Mouse (Mus musculus) spleen, adult 2 months (tissue): ENCODE measurements around the gene Nfe2l3.

Source experiments
- CTCF ChIP-seq: fragments of 200-500 bp; IDR thresholded peaks from 2 replicates; pipeline ENCODE4 v1.5.1; 2011; ENCODE audit warnings: mild to moderate bottlenecking, inconsistent platforms; ENCODE audit not compliant: insufficient read depth, insufficient read length, insufficient replicate concordance; ENCODE audit errors: extremely low read depth
- POLR2A ChIP-seq: fragments of 200-500 bp; IDR thresholded peaks from 2 replicates; pipeline ENCODE4 v1.6.1; 2011; ENCODE audit warnings: low read depth, low read length, inconsistent platforms

- TF ChIP-seq POLR2A (no peak), CTCF (no peak)
These were observed 46.8 kb downstream of the Nfe2l3 start for GRCm38 (mm10) chr6:51479136-51479731.
